Mouse (Mus musculus) lung, adult 2 months (tissue): Measurements from ENCODE around the gene Cpeb4. TPM values are rescaled to one million over a fixed set of nuclear protein-coding genes. Genes with fewer than 3 reads are reported as not detected.

Experiments used
- DNase-seq: peaks from one replicate; pipeline ENCODE4 v3.0.0; 2022
- H3K4me1 ChIP-seq: fragments of 200-500 bp; 2 replicates; pipeline ENCODE4 v1.6.1; 2011; ENCODE audit warnings: low read length; ENCODE audit not compliant: control insufficient read depth, insufficient read depth
- H3K4me3 ChIP-seq: fragments of 200-500 bp; replicated peaks from 2 replicates; pipeline ENCODE3; 2011; ENCODE audit warnings: low read depth, mild to moderate bottlenecking, control low read depth, low read length; ENCODE audit errors: extremely low read depth
- CTCF ChIP-seq: fragments of 200-500 bp; IDR thresholded peaks from 2 replicates; pipeline ENCODE4 v1.5.1; 2011; ENCODE audit warnings: mild to moderate bottlenecking, low read length, control low read depth; ENCODE audit not compliant: insufficient read depth
- POLR2A ChIP-seq: fragments of 200-500 bp; IDR thresholded peaks from 2 replicates; pipeline ENCODE4 v1.6.1; 2011; ENCODE audit warnings: low read depth, mild to moderate bottlenecking, control low read depth, low read length, borderline replicate concordance; ENCODE audit errors: extremely low read depth
- WGBS: fragments of 180-500 bp; shearing (Covaris S2); methylation state at CpG from one replicate; pipeline ENCODE4 v1.1.7; 2018; 5-methylcytosine and 5-hydroxymethylcytosine counted together
- polyA plus RNA-seq: library from polyadenylated mRNA; depleted of rRNA; stranded (reverse); fragments of >200 nt; gene quantifications from 2 replicates; pipeline ENCODE4 v1.2.3, GENCODE M21; 2012; rRNA removed

The Cpeb4 gene
- polyA plus RNA-seq, 1 experiment, result 17.4 TPM

DNA sequence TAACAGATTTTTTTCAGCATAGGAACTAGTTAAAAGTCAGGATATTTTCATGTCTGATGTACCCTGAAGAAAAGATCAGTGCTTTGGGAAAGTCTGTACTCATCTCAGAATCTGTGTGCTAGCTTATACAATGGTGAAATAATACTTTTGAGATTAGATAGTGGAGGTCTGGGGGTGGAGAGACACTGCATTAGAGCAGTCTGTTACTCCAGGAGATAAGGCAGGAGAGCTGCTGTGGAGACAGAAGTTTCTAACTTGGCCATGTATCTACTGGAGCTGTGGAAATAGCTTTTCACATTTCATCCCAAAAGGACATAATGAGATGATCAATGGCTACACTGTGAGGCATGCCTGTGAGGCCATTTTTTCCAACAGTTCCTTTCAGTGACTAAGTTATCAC lies 111.2 kb downstream of the Cpeb4 start:
- TF ChIP-seq CTCF, result no peak
- TF ChIP-seq POLR2A, result no peak
- no peak overlapping the region for H3K4me3 ChIP-seq

DNA sequence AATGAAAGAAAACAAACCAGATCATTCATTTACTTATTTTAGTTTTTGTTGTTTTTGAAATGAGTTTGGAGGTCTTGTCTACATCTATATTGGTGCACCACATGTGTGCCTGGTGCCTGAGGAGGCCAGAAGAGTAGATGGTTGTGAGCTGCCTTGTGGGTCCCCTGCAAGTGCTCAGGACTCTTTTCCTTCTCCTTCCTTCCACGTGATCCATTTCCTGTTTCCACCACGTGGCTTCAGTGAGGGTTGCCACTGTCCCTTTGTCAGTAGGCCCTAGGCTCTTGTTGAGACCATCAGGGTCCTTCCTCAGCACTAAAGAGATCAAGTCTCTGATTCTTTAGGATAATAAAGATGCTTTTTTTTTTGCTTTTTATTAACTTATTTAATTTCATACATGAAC lies 112.8 kb downstream of the Cpeb4 start:
- H3K4me3 ChIP-seq, result no peak overlapping the region
- WGBS, result 37% methylated on average over 2 of the region's 2 CpGs
- no peak for DNase-seq
- TF ChIP-seq POLR2A, result no peak
- TF ChIP-seq CTCF, result no peak
- no peaks in the 10 kb centered on the region for H3K4me1 ChIP-seq

More for the DNA sequence above, 111.2 kb downstream of the Cpeb4 start:
- DNase-seq, result no peak
- no peaks in the 10 kb centered on the region for H3K4me1 ChIP-seq

Other genes starting within 250 kb of the Cpeb4 start
- 35.6 and 57.4 TPM in 2 replicates for gene Bod1, start 200.3 kb upstream of the Cpeb4 start, polyA plus RNA-seq
- gene 4930524B15Rik, start 93.4 kb downstream of the Cpeb4 start, polyA plus RNA-seq, result 0.05 and 0.06 TPM in 2 replicates
- gene Nsg2, start 128.3 kb downstream of the Cpeb4 start, polyA plus RNA-seq, result 1.2 and 1.7 TPM in 2 replicates